Mouse (Mus musculus) lung, embryonic 16.5 days (tissue): ENCODE data around the gene Gprc5d. TPM values are rescaled to one million over a fixed set of nuclear protein-coding genes. Genes with fewer than 3 reads are reported as not detected.

Experiments used
- ATAC-seq: fragments of 200-750 bp; cut with Nextera tagmentation; 2 replicates; pipeline ENCODE4 v1.8.0; 2017; ENCODE audit warnings: low read depth, mild to moderate bottlenecking, moderate library complexity
- H3K27ac ChIP-seq: fragments of 300-500 bp; sonication (generic); 2 replicates; pipeline ENCODE4 v1.5.1; 2014; ENCODE audit warnings: mild to moderate bottlenecking, control low read depth, low read length
- H3K27me3 ChIP-seq: fragments of 300-500 bp; sonication (generic); 2 replicates; pipeline ENCODE4 v1.6.1; 2014; ENCODE audit warnings: low read depth, low read length, mixed read lengths; ENCODE audit not compliant: control insufficient read depth, insufficient read depth
- H3K36me3 ChIP-seq: fragments of 300-500 bp; sonication (generic); 2 replicates; pipeline ENCODE4 v1.6.1; 2014; ENCODE audit warnings: low read length; ENCODE audit not compliant: control insufficient read depth, insufficient read depth
- H3K4me1 ChIP-seq: fragments of 300-500 bp; sonication (generic); replicated peaks from 2 replicates; pipeline ENCODE4 v1.6.1; 2014; ENCODE audit warnings: low read length, mixed read lengths; ENCODE audit not compliant: control insufficient read depth, insufficient read depth
- H3K4me2 ChIP-seq: fragments of 300-500 bp; sonication (generic); 2 replicates; pipeline ENCODE4 v1.6.1; 2014; ENCODE audit warnings: low read depth, low read length, control low read depth
- H3K4me3 ChIP-seq: fragments of 300-500 bp; sonication (generic); 2 replicates; pipeline ENCODE4 v1.5.1; 2014; ENCODE audit warnings: mild to moderate bottlenecking, low read length, control low read depth
- H3K9ac ChIP-seq: fragments of 300-500 bp; sonication (generic); 2 replicates; pipeline ENCODE4 v1.6.1; 2014; ENCODE audit warnings: low read length, control low read depth
- H3K9me3 ChIP-seq: fragments of 300-500 bp; sonication (generic); 2 replicates; pipeline ENCODE4 v1.6.1; 2016; ENCODE audit warnings: low read length; ENCODE audit not compliant: control insufficient read depth
- WGBS: fragments of 180-500 bp; shearing (Covaris S2); extraction: QIAGEN DNeasy Blood & Tissue Kit; methylation state at CpG from one replicate; pipeline ENCODE4 v1.1.7; 2014; 5-methylcytosine and 5-hydroxymethylcytosine counted together
- polyA plus RNA-seq: library from polyadenylated mRNA; unstranded; fragments of >200 nt; fragmentation: Nextera tagmentation; extraction: Ambion mirVana; gene quantifications from 2 replicates; pipeline ENCODE4 v1.2.1, GENCODE M21; 2015

Gene Gprc5d
- polyA plus RNA-seq, 1 experiment from 2014 or later: not detected

DNA sequence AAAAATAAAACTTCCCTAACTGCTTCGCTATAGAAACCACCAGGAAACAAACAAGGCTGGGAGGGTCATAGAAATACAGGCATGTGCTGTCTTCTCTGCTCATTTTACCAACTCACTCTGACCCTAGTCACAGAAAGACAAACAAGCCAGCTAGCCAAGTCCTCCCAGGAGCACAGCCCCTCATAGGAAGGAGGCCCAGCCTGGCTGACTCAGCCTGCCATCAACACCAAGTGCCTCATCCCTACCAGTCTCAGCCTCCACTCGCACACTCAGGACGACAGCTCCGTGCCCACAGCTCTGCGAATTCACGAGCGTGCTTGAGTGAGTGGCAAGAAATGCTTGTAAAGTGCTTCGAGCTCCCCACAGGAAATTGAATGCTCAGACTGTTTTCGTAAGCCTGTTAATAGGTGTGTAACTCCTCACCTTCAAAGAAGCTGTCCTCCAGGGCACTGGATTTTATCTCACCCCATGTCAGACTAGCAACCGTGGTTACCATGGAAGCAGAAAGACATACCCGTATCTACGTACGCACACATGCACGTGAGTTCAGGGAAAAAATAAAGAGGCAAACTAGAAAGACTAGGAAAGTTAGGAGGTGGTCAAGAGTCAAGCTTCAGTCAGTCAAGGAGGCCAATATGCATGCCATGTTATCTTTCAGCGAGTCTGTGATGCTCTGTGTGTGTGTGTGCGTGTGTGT lies 23.5 kb upstream of the Gprc5d start:
- no peak overlapping the region for H3K4me2 ChIP-seq
- no peak overlapping the region for H3K4me3 ChIP-seq
- no peaks in the 10 kb centered on the region for H3K27me3 ChIP-seq
- H3K4me1 ChIP-seq: peaks cover 7% of the 10 kb centered on the region; the same call in 1 of the 2 replicates
- H3K27ac ChIP-seq: no peak overlapping the region
- 50% methylated on average over 16 of the region's 16 CpGs for WGBS
- H3K9ac ChIP-seq: no peak overlapping the region
- ATAC-seq: no peak
- no peaks in the 10 kb centered on the region for H3K36me3 ChIP-seq
- no peaks in the 10 kb centered on the region for H3K9me3 ChIP-seq

DNA sequence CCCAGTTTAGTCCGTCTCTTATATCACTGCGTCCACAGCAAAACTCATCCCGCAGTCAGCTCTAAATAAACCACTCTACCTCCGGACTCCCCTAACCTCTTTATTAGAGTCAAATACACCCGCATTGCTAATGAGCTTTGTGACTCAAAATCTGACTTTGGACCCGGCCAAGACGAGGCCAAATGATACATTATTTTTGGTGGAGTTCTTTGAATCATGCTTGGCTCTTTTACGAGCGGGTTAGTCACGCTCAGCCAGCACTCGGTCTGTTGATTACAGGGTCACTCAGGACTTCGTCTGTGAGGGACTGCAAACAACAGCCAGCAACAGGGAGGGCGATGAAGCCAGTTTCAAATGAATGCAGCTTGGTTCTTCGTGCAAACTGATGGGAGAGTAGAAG lies 20.7 kb upstream of the Gprc5d start:
- 66% methylated on average over 14 of the region's 14 CpGs for WGBS
- Histone ChIP-seq H3K4me3 (no peak overlapping the region), H3K4me1 (peaks cover 10% of the 10 kb centered on the region; the same call in 1 of the 2 replicates), H3K9ac (no peak overlapping the region), H3K9me3 (no peaks in the 10 kb centered on the region), H3K27ac (no peak overlapping the region), H3K36me3 (no peaks in the 10 kb centered on the region), H3K27me3 (no peaks in the 10 kb centered on the region), H3K4me2 (no peak overlapping the region)
- no peak for ATAC-seq

GRCm38 (mm10) chr6:135138207-135138606 lies 20.1 kb upstream of the Gprc5d start:
- WGBS: 48% methylated on average over 7 of the region's 7 CpGs
- Histone ChIP-seq H3K4me1 (peaks cover 10% of the 10 kb centered on the region; the same call in 1 of the 2 replicates), H3K27me3 (no peaks in the 10 kb centered on the region), H3K27ac (no peak overlapping the region), H3K4me3 (no peak overlapping the region), H3K36me3 (no peaks in the 10 kb centered on the region), H3K9ac (no peak overlapping the region), H3K4me2 (no peak overlapping the region), H3K9me3 (no peaks in the 10 kb centered on the region)
- peak; percentile 49 for ATAC-seq

DNA sequence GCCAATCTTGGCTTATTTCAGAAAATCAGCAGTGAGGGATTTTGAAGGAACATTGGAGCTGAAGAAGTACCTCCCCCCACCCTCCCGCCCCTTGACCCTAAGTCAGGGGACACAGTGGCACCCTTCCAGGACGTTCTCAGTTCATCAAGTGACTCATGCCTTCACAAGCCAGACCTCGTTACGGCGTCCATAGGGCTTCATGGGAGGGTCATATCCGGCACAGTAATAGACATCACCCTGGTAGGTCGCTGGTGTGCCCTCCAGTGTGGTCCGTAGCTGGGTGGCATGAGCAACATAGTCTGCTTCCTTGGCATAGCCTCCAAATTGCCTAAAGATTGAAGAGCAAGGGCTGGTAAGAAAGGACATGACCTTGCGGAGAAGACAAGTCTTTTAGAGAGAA lies 19.7 kb upstream of the Gprc5d start:
- Histone ChIP-seq H3K4me3 (no peak overlapping the region), H3K36me3 (no peaks in the 10 kb centered on the region), H3K4me2 (no peak overlapping the region), H3K27me3 (no peaks in the 10 kb centered on the region), H3K4me1 (peaks cover 10% of the 10 kb centered on the region; the same call in 1 of the 2 replicates), H3K9ac (no peak overlapping the region), H3K27ac (peak overlapping the region; percentile 12; the same call in 1 of the 2 replicates), H3K9me3 (no peaks in the 10 kb centered on the region)
- peak; percentile 51; the same call in 1 of the 2 replicates for ATAC-seq
- WGBS: 59% methylated on average over 9 of the region's 9 CpGs

DNA sequence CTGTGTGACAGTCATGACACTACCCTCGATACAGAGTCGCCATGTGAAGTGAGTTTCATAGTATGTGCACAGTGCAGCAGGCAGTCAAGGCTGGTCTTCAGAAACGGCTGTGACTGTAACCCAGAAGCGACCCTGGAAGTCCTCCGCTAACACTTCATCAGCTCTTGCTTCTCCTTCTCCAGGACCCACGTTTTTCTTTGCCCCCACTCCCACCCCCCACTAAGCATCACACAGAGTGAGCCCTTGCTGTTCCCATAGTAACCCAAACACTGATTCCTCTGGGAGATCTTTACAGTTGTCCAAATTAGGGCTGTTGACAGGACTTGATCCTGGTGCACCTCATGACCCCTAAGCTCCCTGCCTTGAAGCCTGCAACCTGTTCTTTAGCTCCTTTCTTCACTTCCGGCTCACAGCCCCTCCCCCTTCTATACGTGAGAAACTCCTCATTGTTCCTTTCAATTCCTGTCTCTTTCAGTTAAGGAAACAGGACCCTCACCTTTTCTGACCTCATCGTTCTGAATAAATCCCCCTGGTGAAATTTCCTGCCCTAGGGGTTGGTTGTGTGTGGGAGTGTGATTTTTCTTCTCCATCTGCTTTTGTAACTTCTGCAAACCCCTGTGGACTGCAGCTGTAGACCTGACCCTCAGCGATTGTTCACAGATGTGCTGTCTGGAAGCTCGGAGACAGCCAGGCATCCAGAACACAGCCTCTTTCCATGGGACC lies 18.5 kb upstream of the Gprc5d start:
- Histone ChIP-seq H3K27me3 (no peaks in the 10 kb centered on the region), H3K4me3 (no peak overlapping the region), H3K4me2 (no peak overlapping the region), H3K9me3 (no peaks in the 10 kb centered on the region), H3K27ac (no peak overlapping the region), H3K4me1 (peaks cover 10% of the 10 kb centered on the region; the same call in 1 of the 2 replicates), H3K36me3 (no peaks in the 10 kb centered on the region), H3K9ac (no peak overlapping the region)
- 16% methylated on average over 11 of the region's 11 CpGs for WGBS
- peak; percentile 68 for ATAC-seq

GRCm38 (mm10) chr6:135135735-135136134 lies 17.7 kb upstream of the Gprc5d start:
- no peak overlapping the region for H3K4me2 ChIP-seq
- WGBS: 65% methylated on average over 4 of the region's 4 CpGs

GRCm38 (mm10) chr6:135133486-135133885 lies 15.4 kb upstream of the Gprc5d start:
- ATAC-seq: no peak
- no peaks in the 10 kb centered on the region for H3K9me3 ChIP-seq

More at GRCm38 (mm10) chr6:135135735-135136134, 17.7 kb upstream of the Gprc5d start:
- no peaks in the 10 kb centered on the region for H3K36me3 ChIP-seq
- peaks cover 10% of the 10 kb centered on the region; the same call in 1 of the 2 replicates for H3K4me1 ChIP-seq
- no peaks in the 10 kb centered on the region for H3K27me3 ChIP-seq
- no peaks in the 10 kb centered on the region for H3K9me3 ChIP-seq
- no peak for ATAC-seq
- no peak overlapping the region for H3K9ac ChIP-seq
- H3K4me3 ChIP-seq: no peak overlapping the region
- H3K27ac ChIP-seq: no peak overlapping the region

DNA sequence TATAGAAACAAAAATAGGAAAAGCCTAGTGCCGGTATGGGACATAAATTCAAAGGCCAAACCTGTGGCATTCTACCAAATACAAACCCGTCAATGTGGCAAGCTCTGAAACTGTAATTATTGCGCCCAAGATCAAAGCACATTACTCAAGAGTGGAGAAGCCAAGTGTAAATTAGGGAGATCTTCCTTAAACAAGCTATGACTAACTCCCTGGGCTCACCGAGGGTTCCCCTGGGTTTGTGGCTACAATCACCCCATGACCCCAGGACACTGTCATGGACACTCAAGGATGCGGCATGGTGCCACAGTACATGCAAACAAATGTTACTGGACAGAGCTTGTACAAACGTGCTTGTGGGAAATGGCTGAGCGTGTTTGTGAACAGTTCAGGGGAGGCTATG lies 15.0 kb upstream of the Gprc5d start:
- no peak overlapping the region for H3K4me2 ChIP-seq
- no peaks in the 10 kb centered on the region for H3K9me3 ChIP-seq
- H3K36me3 ChIP-seq: no peaks in the 10 kb centered on the region
- H3K9ac ChIP-seq: no peak overlapping the region
- 75% methylated on average over 7 of the region's 7 CpGs for WGBS
- H3K27ac ChIP-seq: no peak overlapping the region
- H3K4me3 ChIP-seq: no peak overlapping the region
- ATAC-seq: no peak
- H3K27me3 ChIP-seq: no peaks in the 10 kb centered on the region
- H3K4me1 ChIP-seq: peaks cover 10% of the 10 kb centered on the region; the same call in 1 of the 2 replicates

More at GRCm38 (mm10) chr6:135133486-135133885, 15.4 kb upstream of the Gprc5d start:
- Histone ChIP-seq H3K4me3 (no peak overlapping the region), H3K36me3 (no peaks in the 10 kb centered on the region), H3K4me2 (no peak overlapping the region), H3K27me3 (no peaks in the 10 kb centered on the region), H3K4me1 (peaks cover 10% of the 10 kb centered on the region; the same call in 1 of the 2 replicates), H3K9ac (no peak overlapping the region), H3K27ac (no peak overlapping the region)
- 90% methylated on average over 9 of the region's 9 CpGs for WGBS

DNA sequence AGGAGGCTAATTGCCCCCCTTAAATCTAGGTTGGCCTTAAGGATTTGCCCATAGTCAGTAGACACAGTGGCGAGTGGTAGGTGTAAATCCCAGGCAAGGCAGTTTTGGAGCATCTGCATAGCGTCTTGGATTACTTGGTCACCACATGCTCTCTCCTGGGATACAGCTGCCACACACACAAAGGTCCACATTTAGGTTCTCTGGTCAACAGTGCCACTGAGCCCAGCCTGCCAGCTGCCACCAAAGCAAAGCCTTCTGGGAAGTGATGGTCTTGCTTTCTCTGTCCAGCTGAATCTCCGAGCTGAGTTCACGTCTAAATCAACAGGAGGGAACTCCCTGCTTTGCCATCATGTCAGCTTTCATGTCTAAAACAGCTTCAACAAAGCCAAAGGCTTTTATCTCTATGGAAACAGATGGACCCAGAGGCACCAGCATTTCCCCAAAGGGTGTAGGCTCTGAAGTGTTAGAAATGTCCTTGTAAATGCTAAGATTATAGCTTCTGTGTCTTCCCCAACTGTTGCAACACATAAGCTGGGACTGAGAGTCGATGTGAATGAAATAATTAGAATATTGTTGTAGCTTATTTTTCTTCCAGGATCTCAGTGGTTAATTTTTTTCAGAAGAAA lies 6.8 kb upstream of the Gprc5d start:
- Histone ChIP-seq H3K27me3 (no peaks in the 10 kb centered on the region), H3K9me3 (no peaks in the 10 kb centered on the region), H3K4me3 (no peak overlapping the region), H3K9ac (no peak overlapping the region), H3K4me2 (no peak overlapping the region), H3K36me3 (no peaks in the 10 kb centered on the region), H3K27ac (no peak overlapping the region), H3K4me1 (no peaks in the 10 kb centered on the region)
- ATAC-seq: no peak
- 52% methylated on average over 5 of the region's 5 CpGs for WGBS
